Mouse (Mus musculus): ENCODE results near the gene Tmem51.

Gene Tmem51

GRCm38 (mm10) chr4:142084131-142084899 is at the start of gene Tmem51:
Gene Tmem51 (minus strand): TSS chr4:142084304.
- DNase-seq = peak; percentile 24 to 37

DNA sequence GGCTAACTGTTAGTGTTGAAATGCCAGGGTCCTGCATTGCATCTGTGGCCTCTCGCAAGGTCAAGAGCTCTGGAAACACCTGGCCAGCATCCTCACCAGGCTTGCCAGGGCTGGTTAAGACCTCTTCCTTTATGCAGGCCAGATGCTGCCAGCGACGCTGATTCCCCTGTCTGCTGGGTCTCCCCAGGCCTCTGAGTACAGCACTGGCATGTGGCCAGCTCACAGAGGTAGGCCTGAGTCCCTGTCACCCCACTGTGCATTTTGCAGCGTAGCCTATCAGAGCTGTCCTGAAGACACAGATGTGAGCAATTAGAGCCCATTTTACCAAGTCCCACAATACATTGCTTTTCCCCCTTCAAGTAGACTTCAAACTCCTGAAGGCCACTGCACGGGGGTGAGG is 46.1 kb upstream of the Tmem51 start:
- DNase-seq = no peak

- DNase-seq = no peak
Observed at GRCm38 (mm10) chr4:142127275-142127788, 43.2 kb upstream of the Tmem51 start.

GRCm38 (mm10) chr4:142126641-142127274 is 42.7 kb upstream of the Tmem51 start:
- DNase-seq = no peak

DNA sequence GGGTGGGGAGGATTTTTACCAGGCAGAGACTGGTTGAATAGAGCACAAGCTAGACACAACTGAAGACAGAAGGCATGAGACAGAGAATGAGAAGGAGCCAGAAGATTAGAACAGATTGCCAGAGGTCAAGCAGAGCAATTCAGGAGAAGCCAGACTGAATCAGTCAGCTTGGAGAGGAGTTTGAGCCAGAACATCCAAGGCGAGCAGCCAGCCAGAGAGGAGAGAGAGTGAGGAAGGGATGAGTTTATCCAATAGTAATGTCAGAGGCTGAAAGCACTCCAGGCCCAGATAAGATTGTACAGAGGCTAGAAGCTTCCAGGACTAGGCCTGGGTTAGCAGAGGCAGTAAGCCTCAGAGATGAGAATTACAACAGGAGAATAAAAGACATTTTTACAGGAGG is 37.1 kb upstream of the Tmem51 start:
- no peak for DNase-seq

GRCm38 (mm10) chr4:142118522-142118921 is 34.4 kb upstream of the Tmem51 start:
- DNase-seq = no peak

DNA sequence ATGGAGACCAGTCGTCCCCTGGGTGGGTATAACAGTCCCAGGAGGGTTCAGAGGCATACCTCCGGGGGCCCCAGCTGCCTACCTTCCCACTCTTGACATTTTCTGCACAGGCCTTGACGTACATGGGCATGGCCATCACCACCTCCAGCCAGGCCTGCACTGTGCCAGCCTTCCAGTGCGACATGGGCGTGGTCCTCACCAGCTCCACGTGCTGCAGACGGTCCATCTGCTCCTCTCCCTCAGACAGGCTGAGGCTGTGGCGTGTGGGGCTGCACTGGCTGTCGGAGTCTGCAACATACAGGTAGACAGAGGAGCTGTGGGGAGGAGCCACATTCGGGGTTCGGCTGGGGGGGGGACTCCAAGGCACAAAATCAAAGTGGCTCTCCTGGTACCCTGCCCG is 33.9 kb upstream of the Tmem51 start:
- DNase-seq = no peak

DNA sequence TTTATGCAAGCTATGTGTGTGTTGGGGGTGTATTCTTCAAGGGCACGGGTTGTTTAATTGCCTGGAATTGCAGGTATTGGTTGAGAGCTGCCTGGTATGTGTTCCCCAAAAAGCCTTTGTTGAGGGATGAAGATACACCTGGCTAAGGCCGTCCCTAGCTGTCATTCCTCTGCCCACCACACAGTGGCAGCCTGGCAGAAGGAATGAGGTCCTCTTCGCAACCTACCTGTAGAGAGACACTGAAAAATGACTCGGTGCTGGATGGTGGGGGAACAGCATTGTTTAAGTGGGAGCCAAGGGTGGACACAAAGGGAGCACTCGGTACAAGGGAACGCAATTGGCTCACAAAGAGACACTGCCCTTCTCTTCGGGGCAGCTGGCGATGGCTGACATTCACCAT is 29.2 kb upstream of the Tmem51 start:
- peak in 1 of 2 experiments; percentile 12 for DNase-seq

- no peak for DNase-seq
Observed at GRCm38 (mm10) chr4:142103081-142103671, 19.1 kb upstream of the Tmem51 start.

GRCm38 (mm10) chr4:142098303-142098702 is 14.2 kb upstream of the Tmem51 start:
- DNase-seq = peak; percentile 33 to 40

DNA sequence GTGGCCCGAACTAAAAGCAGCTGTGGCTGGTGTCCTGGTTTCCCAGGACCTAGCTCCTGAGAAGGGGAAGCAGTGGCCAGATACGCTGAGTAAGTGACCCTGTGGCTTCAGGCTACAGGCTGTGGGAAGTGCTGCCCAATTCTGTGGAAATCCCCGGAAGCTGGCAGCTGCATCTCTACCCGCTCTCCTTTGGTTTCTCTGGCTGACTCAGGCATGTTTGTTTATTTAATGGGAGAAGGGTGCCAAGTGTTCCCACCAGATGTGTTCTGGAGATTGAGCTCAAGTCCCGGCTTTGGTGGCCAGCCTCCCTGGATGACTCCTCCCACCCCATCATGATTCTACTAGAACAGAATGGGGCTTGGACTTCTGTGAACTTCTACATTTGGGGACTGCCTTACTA is 13.8 kb upstream of the Tmem51 start:
- no peak for DNase-seq

- no peak for DNase-seq
Observed at GRCm38 (mm10) chr4:142095513-142096241, 11.6 kb upstream of the Tmem51 start.

- no peak for DNase-seq
Observed at GRCm38 (mm10) chr4:142094386-142094785, 10.3 kb upstream of the Tmem51 start.

GRCm38 (mm10) chr4:142091100-142091499 is 7.0 kb upstream of the Tmem51 start:
- no peak for DNase-seq

DNA sequence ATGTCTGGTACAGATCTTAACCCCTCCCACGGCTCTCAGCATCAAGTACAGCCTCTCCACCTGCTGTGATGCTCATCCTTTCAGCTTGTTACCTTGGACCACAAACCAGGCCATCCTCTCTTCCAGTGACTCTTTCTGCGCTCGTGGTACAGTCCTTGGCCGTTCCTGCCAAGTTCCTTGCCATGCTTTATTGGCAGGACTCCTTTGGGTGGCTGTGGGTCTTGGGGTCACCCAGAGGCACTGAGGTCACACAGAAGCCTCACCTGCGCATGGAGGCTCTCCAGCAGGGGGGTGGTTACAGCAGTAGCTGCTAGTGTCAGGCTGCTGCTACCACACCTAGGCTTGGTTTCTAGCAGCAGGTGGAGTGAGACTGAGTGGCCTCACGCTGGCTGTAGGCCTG is 5.9 kb upstream of the Tmem51 start:
- DNase-seq = no peak

DNA sequence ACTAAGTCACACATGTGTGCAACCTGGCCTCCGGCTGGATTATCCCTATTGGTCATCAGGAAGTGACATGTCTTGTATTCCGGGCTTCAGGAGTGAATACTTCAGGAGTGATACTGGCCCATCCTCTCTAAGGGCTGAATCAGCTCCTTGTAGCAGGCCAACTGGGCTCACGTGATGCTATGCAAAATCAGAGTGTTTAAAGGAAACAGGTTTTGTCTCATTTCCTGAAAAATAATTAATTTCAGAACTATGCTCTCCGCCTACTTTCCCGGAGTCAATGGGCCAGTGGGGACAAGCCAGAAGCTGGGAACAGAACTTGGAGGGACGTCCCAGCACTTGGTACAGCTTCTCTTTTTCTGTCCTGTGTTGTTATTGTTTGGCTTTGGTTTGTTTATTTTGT is 4.7 kb upstream of the Tmem51 start:
- DNase-seq = no peak

GRCm38 (mm10) chr4:142088409-142088808 is 4.3 kb upstream of the Tmem51 start:
- no peak for DNase-seq

DNA sequence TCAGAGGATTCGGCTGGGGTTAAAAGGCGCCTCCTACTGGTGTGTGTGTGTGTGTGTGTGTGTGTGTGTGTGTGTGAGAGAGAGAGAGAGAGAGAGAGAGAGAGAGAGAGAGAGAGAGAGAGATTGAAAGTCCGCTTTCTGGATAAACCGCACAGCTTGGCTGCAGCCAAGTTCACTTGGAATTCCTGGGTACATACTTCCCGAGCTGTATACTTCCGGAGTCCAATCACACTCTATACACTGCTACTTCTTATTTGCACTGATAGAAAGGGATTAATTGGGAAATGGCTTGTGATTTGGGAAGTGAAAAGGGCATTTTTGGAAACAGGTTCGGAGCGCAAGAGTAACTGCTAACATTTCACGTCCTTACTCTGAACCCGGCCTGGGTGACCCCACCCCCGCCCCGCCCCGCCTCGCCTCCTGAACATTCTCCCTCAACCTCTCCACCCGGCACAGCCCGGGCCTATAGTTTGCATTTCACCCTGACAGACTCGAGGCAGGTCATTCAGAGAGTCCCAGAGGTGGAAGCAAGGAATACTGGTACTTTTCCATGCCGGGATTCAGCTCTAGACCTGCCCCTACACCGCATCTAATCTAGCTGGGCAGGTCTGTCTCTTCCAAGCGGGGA is 946 bp upstream of the Tmem51 start:
- no peak for DNase-seq

DNA sequence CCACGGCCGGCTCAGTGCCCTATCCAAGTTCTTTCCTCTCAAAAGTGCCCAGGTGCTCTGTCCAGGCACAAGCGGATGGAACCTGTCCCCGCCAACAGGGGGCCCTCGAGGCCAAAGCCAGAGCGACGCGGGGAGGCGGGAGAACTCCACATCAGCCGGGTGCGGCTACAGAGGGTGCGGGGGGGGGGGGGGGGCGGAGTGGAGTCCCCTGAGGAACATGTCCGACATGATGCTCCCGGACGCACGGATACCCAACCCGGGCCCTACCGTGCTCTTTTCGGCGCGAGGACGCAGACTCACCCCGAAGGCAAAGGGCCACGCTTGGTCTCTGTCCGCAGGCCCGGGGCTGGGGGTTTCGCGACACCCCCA is 358 bp downstream of the Tmem51 start:
- DNase-seq = peak; percentile 41 to 44

GRCm38 (mm10) chr4:142083193-142083592 is 911 bp downstream of the Tmem51 start:
- DNase-seq = no peak

DNA sequence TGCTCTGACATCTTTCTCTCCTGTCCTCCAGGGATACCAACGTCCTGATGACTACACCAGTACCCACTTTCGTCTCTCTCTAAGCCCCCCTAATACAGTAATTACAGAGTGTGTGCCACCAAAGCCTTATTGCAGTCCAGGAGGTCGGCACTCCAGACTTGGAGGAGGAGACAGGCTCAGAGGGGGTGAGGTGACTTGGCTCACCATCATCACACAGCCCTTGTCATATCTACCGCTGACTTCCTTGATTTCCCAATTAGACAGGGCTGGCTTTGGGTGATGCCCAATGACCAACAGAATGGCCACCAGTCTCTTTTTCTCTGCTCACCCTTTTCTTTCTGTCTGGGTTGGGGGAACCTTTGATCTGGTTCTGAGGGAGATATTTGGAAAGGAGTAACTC is 1.4 kb downstream of the Tmem51 start:
- no peak for DNase-seq

DNA sequence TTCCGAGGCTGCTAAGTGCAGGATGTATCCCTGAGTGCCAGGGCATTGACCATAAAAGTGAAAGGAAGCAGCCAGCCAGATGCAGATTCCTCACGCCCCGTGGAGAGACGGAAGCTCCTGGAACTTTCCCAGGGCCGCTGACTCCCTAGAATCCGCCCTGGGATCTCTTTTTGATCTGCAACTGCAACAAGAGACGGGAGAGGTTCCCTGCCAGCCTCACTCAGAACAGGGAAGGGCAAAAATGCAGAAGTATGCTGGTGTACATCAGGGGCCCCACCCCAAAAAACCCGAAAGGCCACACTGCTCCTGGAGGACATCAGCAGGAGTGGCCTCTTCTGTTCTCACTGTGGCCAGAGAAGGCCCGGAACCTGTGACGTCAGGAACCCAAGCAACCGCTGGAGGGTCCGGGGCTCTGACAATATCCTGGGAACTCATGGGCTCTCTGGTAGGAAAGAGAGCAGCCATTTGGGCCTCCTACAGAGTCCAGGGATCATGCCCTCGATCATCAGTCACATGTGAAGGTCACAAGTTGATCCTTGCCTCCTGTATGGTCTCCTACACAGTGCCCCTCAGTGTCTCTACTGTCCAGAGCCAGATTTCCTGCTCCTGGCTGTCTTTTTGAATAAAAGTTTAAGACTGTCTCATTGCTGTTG is 2.3 kb downstream of the Tmem51 start:
- DNase-seq = no peak

Data from thymus, postnatal 36 days (tissue).